Mouse (Mus musculus): ENCODE measurements at regions not wholly inside any gene's neighbourhood (a gene's known extent, or its start where the extent isn't known, plus 50 kb on each side); places are given as distances from the start of the nearest gene placed in this dataset.
A peak's percentile ranks its signal among the peaks of the same experiment; 100 is the strongest.
"Not testable (repeated sequence)": the region's sequence is repeated elsewhere in the genome, so short reads cannot be mapped to it uniquely, and the experiment has no call there.

DNA sequence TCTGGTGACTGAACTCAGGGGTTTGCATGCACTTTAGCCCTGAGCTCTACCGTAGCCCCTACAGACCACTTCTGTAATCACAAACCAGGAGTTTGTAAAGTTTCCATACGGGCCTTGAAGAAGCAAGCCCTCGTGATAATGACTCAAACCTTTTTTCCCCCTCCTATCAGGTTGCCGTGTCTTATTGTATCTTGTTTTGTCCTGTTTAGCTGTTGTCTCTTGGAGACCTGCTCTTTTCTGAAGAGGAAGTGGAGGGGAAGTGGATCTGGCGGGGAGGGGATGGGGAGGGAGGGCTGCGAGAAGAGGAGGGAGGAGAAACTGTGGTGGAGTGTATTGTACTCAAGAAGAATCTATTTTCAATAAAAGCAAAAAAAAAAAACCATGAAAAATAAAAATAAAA is 87.0 kb downstream of the Fam43a start:
- DNase-seq, result no peak

GRCm38 (mm10) chr16:30687225-30687624 is 87.7 kb downstream of the Fam43a start:
- DNase-seq, result no peak

GRCm38 (mm10) chr16:30687682-30688081 is 88.2 kb downstream of the Fam43a start:
- DNase-seq, result no peak

DNA sequence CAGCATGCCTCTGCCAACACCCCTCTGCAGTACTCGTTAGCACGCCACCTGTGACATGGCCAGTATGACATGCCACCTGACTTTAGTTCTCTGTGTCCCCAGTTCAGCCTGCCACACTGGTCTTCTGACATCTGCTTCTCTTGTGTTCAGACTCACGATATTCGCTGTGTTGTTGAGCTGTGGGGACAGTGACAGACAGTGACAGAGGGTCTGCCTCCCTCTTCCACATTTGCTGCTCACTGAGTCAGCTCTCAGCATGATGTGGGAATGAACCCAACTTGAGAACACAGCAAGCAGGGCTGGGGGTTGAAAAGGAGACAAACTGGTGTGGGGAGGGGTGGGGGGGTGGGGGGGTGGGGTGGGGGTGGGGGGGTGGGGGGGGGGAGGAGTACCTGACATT is 91.0 kb downstream of the Fam43a start:
- no peak for DNase-seq

DNA sequence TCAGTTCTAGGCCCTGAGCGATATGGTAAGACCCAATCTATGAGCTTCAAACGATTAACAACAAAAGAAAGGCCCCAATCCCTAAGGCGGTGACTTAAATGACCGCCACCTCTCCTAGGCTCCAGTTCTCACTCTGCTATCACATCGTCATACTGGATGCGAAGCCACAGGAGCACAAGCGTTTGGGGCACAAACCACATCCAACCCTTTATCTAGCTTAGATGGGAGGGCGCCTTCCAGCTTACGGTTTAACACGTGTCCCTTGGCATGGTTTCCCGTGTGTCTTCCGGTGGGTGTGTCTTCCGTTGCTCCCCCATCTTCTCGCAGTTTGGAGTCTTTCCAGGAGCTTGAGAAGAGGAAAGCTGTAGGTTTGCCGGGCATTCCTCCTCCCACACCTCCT is 92.4 kb downstream of the Fam43a start:
- DNase-seq, result peak; percentile 42 to 49

GRCm38 (mm10) chr16:30692541-30693141 is 93.1 kb downstream of the Fam43a start:
- peak; percentile 61 to 77 for DNase-seq

DNA sequence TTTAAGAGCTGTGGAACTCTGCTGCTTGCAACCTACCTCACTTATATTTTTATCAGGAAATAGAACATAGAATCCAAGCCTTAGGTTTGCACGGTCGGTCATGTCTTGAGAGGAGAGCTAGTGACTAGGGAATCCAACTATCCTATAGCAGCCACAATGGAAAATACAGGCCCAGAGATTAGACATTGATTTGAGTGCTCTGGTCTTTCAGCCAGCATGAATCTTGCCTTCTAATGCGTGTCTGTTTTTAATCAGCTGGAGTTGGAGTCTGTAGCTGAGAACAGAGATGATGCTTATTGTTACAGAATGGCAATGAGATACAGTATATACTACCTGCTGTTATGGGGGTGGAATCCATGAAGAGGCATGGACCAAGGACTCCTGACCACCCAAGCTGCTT is 93.7 kb downstream of the Fam43a start:
- DNase-seq, result no peak

GRCm38 (mm10) chr16:30693839-30694527 is 94.5 kb downstream of the Fam43a start:
- DNase-seq, result no peak

- DNase-seq, result no peak
These were observed 96.2 kb downstream of the Fam43a start for GRCm38 (mm10) chr16:30695691-30696090.

- no peak for DNase-seq
These were observed 97.7 kb downstream of the Fam43a start for GRCm38 (mm10) chr16:30697209-30697608.

GRCm38 (mm10) chr16:30697806-30698205 is 98.3 kb downstream of the Fam43a start:
- no peak for DNase-seq

DNA sequence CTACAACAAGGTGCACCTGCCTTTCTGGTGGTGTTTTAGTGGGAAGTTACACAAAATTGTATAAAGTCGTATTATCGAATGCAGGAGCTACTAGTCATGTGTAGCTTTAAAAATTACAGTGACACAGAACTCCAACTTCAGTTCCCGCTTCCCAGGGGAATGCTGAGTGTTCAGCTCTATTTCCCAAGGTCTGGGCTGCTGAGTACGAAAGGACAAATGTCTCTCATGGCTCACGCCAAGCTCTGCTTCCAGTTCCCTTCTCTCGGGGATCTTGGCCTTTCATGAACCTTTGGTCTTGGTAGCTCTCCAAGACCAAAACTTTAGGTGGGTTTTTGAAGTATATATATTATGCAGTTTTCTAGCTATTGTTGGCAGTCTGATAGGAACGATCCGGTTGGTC is 104.3 kb downstream of the Fam43a start:
- DNase-seq, result peak in 1 of 2 experiments; percentile 49

GRCm38 (mm10) chr16:30709501-30709900 is 110.0 kb downstream of the Fam43a start:
- no peak for DNase-seq

DNA sequence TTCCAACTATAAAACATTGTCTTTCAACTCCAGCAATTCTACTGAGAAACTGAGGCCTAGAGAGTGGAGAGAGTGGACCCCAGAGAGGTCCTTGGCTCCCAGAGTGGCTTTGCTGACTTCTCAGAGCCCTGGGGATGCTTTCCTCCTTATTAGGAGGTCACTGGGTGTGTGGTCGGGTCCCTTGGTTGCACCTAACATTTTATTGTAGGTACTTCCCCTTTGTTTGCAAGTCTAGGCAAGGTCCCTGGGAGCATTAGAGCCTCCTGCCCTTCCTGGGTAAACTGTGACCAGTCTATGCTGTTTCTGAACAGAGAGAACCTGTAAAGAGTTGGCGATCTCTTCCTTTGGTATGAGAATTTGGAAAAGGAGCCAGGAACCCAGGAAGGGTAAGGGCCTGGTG is 110.5 kb downstream of the Fam43a start:
- no peak for DNase-seq

- DNase-seq, result no peak
These were observed 113.0 kb downstream of the Fam43a start for GRCm38 (mm10) chr16:30712570-30712969.

- DNase-seq, result not testable (repeated sequence)
These were observed 118.1 kb downstream of the Fam43a start for GRCm38 (mm10) chr16:30717577-30717976.

GRCm38 (mm10) chr16:30720791-30721190 is 121.3 kb downstream of the Fam43a start:
- no peak for DNase-seq

GRCm38 (mm10) chr16:30721223-30721622 is 121.7 kb downstream of the Fam43a start:
- DNase-seq, result no peak

DNA sequence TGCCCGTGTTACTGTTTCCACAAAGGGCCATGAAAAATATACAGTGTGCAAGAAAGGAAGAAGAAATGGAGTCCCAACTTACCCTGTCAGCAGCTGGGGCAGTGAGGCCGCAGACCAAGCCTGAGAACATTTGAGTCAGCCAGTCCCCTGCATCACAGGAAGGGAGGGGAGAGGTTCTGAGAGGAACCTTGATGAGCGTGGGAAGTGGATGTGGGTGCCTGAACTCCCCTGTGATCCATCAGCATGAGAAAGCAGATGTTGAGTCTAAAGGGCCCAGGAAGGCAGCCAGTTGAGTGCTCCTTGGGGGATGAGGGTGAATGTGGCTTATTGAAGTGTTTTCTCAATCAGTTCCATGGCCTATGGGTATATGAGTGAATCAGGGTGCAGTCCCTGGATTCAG is 122.8 kb downstream of the Fam43a start:
- peak; percentile 35 to 62 for DNase-seq

DNA sequence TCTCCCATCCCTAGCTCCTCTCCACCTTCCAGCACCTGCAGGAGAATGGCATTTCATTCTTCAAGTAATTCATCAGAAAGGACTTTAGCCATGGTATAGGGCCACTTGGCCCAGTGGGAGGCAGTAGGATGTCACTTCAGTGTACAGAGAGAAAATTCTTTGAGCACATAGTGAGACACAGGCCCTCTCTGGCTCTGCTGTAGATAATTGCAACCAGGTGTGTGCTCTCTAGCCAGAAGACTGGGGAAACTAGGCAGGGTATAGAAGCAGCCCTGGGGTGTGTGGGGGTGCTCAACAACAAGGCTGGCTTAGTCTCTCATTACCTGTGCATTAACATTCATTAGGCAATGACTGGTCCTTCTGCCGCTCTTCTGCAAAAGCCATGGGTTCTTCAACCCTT is 125.1 kb downstream of the Fam43a start:
- DNase-seq, result no peak

GRCm38 (mm10) chr16:30732770-30733415 is 133.4 kb downstream of the Fam43a start:
- DNase-seq, result peak; percentile 38 to 50

GRCm38 (mm10) chr16:30733478-30733877 is 134.0 kb downstream of the Fam43a start:
- no peak for DNase-seq

DNA sequence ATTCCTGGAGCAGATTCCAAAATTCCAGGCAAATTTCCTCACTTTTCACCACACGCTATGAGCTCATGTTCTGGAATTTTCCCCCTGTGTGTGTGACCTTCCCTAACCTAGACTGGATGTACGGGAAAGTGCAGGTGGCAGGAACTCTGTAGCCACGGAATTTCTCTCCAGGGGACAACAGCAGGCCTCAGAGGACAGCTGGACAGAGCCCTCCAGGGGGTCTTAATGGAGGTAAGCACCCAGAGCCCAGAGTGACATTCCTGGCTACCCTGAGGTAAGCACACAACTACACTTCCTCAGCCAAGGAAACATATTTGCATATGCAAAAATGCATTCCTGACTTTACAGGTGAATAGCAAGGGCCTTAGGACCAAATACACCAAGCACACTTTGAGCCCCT is 135.8 kb downstream of the Fam43a start:
- peak in 1 of 2 experiments; percentile 35 for DNase-seq

DNA sequence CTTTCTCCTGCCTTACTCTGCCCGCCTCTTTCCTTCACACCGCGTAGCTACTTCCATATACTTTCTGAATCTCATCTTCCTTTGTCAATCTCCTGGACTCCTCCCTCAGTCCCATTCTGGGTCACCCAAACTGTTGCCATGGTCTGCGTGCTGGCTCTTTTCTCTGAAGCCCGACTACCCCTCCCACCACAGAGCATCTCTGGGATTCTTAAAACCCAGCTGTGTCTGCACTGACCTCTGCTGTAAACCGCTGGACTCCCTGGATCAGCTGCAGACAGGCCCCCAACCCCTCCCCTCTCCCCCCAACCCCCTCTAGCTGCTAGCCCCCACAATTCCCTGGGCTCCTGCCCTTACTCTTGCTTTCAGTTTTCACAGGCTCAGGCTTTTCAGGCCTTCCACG is 136.4 kb downstream of the Fam43a start:
- DNase-seq, result peak in 1 of 2 experiments; percentile 41

Measured in heart, adult 18-20 months (tissue).